Mouse (Mus musculus): ENCODE results near the gene Nav2.

- no peak for TF ChIP-seq CTCF (IDR thresholded peaks at IDR 0.05; ENCODE audit: extremely low read depth, insufficient read depth, low read length)
- TF ChIP-seq POLR2A (IDR thresholded peaks at IDR 0.05; ENCODE audit: extremely low read depth, insufficient read depth, low read length), result no peak
Measured at GRCm38 (mm10) chr7:49278531-49278930, 370.0 kb downstream of the Nav2 start.

Data from cortical plate, adult 2 months (tissue).